Mouse (Mus musculus): Measurements from ENCODE around the gene Sgca.

The Sgca gene

GRCm38 (mm10) chr11:95001058-95001457 lies 24.9 kb upstream of the Sgca start:
- DNase-seq, result peak; percentile 75

- DNase-seq, result no peak
Observed at GRCm38 (mm10) chr11:95000548-95000947, 24.4 kb upstream of the Sgca start.

GRCm38 (mm10) chr11:95000128-95000527 lies 24.0 kb upstream of the Sgca start:
- no peak for DNase-seq

- DNase-seq, result peak; percentile 81
Observed at GRCm38 (mm10) chr11:94998041-94998531, 22.0 kb upstream of the Sgca start.

GRCm38 (mm10) chr11:94997596-94997995 lies 21.5 kb upstream of the Sgca start:
- no peak for DNase-seq

- DNase-seq, result no peak
Observed at GRCm38 (mm10) chr11:94996984-94997383, 20.9 kb upstream of the Sgca start.

- no peak for DNase-seq
Observed at GRCm38 (mm10) chr11:94996101-94996500, 20.0 kb upstream of the Sgca start.

GRCm38 (mm10) chr11:94994947-94995772 lies 19.0 kb upstream of the Sgca start:
- DNase-seq, result no peak

- no peak for DNase-seq
Observed at GRCm38 (mm10) chr11:94994208-94994814, 18.2 kb upstream of the Sgca start.

GRCm38 (mm10) chr11:94992754-94993606 lies 16.9 kb upstream of the Sgca start:
- peak; percentile 76 for DNase-seq

GRCm38 (mm10) chr11:94992480-94992753 lies 16.3 kb upstream of the Sgca start:
- DNase-seq, result no peak

GRCm38 (mm10) chr11:94991641-94992479 lies 15.7 kb upstream of the Sgca start:
- DNase-seq, result no peak

GRCm38 (mm10) chr11:94990749-94991577 lies 14.8 kb upstream of the Sgca start, which contains the start of gene Ppp1r9b:
Gene Ppp1r9b (plus strand): TSS chr11:94991035.
- DNase-seq, result peak; percentile 93

- no peak for DNase-seq
Observed at GRCm38 (mm10) chr11:94990102-94990748, 14.1 kb upstream of the Sgca start.

GRCm38 (mm10) chr11:94989562-94990017 lies 13.5 kb upstream of the Sgca start:
- DNase-seq, result peak; percentile 92

- DNase-seq, result no peak
Observed at GRCm38 (mm10) chr11:94988780-94989561, 12.8 kb upstream of the Sgca start.

GRCm38 (mm10) chr11:94987851-94988250 lies 11.7 kb upstream of the Sgca start:
- no peak for DNase-seq

GRCm38 (mm10) chr11:94987341-94987740 lies 11.2 kb upstream of the Sgca start:
- no peak for DNase-seq

- no peak for DNase-seq
Observed at GRCm38 (mm10) chr11:94986435-94986834, 10.3 kb upstream of the Sgca start.

- no peak for DNase-seq
Observed at GRCm38 (mm10) chr11:94985822-94986221, 9.7 kb upstream of the Sgca start.

Data from layer of hippocampus, adult 9-11 months (tissue).